Mouse (Mus musculus): ENCODE data around the gene Gm9936.

Gene Gm9936

DNA sequence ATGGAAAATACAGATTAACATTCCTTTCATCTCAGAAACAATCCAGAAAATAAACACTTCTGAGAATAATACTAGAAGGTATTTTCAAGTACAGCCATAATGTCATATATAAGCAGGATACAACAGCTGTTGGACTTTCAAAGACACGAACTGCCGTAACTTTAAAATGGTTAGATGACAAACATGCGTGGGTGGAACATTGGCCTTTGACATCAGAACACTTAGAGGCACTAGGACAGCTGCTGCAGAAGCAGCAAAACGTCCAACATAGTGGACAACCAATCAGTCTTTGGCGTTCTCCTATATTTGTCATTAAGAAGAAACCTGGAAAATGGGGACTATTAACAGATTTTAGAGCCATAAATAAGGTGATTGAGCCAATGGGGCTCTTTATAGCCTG, 18.0 kb downstream of the Gm9936 start:
- WGBS: 85% methylated on average over 5 of the region's 5 CpGs

- 71% methylated on average over 12 of the region's 12 CpGs for WGBS
These were observed 21.6 kb downstream of the Gm9936 start for GRCm38 (mm10) chr5:114836886-114837285.

DNA sequence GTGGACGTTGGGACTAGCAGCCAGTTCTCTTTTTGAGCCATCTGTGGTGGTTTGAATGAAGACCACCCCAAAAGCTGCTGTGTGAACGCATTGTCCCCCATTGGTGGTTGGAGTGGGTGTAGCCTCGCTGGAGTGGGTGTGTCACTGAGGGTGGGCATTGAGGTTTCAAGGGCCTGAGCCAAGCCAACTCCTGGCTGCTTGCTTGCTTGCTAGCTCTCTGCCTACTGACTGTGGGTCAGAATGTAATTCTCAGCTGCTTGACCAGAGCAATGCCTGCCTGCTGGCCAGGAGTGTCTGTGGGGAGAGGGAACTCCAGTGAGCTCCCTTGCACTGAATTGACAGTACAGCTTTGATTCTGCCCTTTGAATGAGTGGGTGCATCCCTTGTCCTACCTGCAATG, 28.7 kb downstream of the Gm9936 start:
- 50% methylated on average over 3 of the region's 3 CpGs for WGBS

DNA sequence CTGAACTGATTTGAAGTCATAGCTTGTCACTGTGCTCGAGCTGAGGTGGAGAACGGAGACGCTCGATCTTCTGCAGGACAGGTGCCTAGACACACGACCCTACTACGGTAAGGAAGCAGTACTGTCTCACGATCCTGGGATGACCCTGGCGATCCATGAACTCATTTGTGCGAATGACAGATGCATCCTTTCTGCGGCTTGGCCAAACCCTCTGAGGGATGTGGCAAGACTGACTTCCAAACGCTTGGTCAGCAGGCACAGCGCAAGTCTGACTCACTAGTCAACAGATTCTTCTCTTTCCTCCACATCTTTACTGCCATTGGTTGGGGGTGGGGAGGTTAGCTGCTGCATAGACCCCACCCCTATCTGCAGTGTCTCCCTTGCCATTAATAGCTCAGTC, 31.1 kb downstream of the Gm9936 start:
- WGBS: 86% methylated on average over 12 of the region's 12 CpGs

GRCm38 (mm10) chr5:114825978-114826691, 32.3 kb downstream of the Gm9936 start:
- 8% methylated on average over 26 of the region's 27 CpGs for WGBS

- 6% methylated on average over 9 of the region's 9 CpGs for WGBS
These were observed 34.3 kb downstream of the Gm9936 start for GRCm38 (mm10) chr5:114824197-114824596.

GRCm38 (mm10) chr5:114822796-114823688, 35.4 kb downstream of the Gm9936 start, which contains the start of gene 1500011B03Rik:
Gene 1500011B03Rik, minus strand, starts transcription at chr5:114823468.
- WGBS: 6% methylated on average over 53 of the region's 53 CpGs

GRCm38 (mm10) chr5:114818124-114818523, 40.4 kb downstream of the Gm9936 start:
- WGBS: 74% methylated on average over 11 of the region's 11 CpGs

GRCm38 (mm10) chr5:114816599-114816998, 41.9 kb downstream of the Gm9936 start:
- 65% methylated on average over 6 of the region's 6 CpGs for WGBS

- under 1% methylated on average over 50 of the region's 50 CpGs for whole genome bisulfite sequencing
These were observed 44.8 kb downstream of the Gm9936 start for GRCm38 (mm10) chr5:114813525-114814181.

GRCm38 (mm10) chr5:114809826-114810225, 48.7 kb downstream of the Gm9936 start:
- WGBS: 82% methylated on average over 5 of the region's 5 CpGs

DNA sequence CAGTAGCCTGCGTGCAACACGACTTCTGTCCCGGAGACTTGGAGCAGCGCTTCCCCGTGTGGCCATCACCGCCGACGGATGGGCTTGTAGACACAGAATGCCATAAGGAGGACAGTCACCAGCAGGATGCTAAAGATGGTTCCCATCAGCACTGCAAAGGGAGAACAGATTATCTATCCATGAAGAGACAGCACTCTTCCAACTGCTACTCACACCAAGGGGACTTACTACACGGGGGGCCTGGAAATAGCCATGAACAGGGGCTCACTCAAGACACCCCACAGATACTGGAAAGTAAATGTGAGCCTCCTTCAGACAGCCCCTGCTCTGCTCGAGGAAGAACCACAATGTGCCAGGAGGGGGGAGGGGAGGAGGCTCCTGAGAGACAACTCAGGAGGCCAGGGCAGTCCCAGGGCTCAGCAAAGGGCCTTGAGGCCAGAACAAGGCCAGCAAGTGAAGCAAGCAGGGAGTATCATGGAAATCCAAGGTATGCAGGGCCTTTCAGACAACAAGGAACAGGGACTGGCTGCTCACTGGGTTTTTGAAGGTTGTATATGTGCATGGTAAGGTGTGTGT, 49.2 kb downstream of the Gm9936 start:
- WGBS: 60% methylated on average over 10 of the region's 10 CpGs

GRCm38 (mm10) chr5:114808385-114808784, 50.1 kb downstream of the Gm9936 start:
- 68% methylated on average over 8 of the region's 8 CpGs for WGBS

GRCm38 (mm10) chr5:114807893-114808292, 50.6 kb downstream of the Gm9936 start:
- WGBS: 77% methylated on average over 6 of the region's 6 CpGs

DNA sequence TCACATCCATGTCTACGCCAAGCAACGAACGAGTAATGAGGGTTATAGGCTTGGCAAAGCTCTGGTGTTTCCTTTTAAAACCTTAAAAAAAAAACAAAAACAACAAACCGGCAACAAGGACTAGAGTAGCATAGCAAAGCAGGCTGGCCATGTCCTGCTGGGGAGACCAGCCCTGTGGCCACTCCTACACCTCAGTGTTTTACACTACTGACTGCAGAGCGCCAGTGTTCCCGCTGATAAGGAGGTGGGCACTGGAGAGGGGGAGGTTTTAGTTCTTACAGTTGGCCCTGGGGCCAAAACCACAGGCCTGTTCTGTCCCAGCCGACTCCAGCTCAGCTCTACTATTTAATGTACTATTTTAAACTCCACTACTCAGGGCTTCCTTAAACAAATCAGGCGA, 51.0 kb downstream of the Gm9936 start:
- 22% methylated on average over 8 of the region's 8 CpGs for WGBS

DNA sequence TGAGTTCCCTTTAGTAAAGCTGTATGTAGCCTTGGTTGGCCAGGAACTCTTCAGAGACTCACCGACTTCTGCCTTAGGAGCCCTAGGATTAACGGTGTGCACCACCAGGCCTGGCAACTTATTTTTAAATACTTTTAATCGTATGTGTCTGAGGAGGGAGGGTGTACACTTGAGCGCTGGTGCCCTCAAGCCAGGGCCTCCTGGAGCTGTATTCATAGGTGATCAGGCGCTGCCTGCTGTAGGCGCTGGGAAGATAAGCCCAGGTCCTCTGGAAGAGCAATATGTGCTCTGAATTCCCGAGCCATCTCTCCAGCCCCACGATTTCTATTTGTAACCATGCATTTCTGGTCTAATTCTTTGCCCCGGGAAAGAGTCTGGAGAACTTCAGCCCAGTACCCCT, 51.4 kb downstream of the Gm9936 start:
- 36% methylated on average over 9 of the region's 9 CpGs for WGBS

GRCm38 (mm10) chr5:114806636-114807035, 51.8 kb downstream of the Gm9936 start:
- WGBS: 73% methylated on average over 8 of the region's 8 CpGs
